Mouse (Mus musculus): ENCODE data around the gene Prss40.

The Prss40 gene

GRCm38 (mm10) chr1:34560843-34561242, at the start of gene Prss40:
Prss40 (minus strand) TSS chr1:34560943.
- no peak for DNase-seq (ENCODE audit: low read depth, low spot score)

DNA sequence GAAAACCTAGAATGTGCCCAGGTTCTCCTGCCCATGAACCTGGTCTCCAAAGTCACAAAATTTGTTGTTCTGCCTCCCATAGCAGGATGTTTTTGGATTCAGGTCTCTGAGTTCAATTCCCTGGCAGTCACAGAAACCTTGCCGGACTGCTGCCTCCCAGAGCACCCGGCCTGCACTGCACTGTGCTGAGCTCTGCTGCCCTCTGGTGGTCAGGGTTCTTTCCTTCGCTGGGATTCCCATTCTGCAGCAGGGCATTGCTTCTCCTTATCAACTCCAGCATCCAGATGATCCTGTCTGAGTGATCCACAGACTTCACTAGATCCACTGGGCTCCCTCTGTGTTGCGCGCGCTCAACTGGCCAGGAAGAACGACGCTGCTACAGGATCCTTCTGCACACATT, 41.6 kb upstream of the Prss40 start:
- DNase-seq (ENCODE audit: low read depth, low spot score), result peak; percentile 92

- no peak for DNase-seq (ENCODE audit: low read depth, low spot score)
Observed at GRCm38 (mm10) chr1:34601323-34602047, 40.7 kb upstream of the Prss40 start.

DNA sequence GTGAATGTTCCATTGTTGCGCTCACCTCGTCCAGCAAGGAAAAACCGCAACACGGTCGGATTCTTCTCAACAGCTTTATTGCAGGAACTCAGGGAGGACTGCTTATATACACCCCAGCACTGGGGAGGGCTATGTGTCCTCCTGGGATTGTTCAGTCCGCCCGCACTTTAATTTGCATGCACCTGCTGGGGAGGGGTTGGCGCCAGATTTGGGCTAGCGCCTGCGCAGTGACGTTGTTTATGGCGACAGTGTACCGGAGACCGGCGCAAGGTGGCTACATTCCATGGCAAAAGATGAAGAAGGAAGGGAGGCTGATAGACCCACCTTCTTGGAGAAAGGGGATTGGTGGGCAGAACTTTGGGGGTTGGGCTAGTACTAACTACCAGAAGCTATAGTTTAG, 39.3 kb upstream of the Prss40 start:
- peak; percentile 32 for DNase-seq (ENCODE audit: low read depth, low spot score)

GRCm38 (mm10) chr1:34587298-34588096, 26.8 kb upstream of the Prss40 start:
- DNase-seq (ENCODE audit: low read depth, low spot score), result no peak

- no peak for DNase-seq (ENCODE audit: low read depth, low spot score)
Observed at GRCm38 (mm10) chr1:34584736-34585135, 24.0 kb upstream of the Prss40 start.

- DNase-seq (ENCODE audit: low read depth, low spot score), result peak; percentile 17
Observed at GRCm38 (mm10) chr1:34583821-34584263, 23.1 kb upstream of the Prss40 start.

DNA sequence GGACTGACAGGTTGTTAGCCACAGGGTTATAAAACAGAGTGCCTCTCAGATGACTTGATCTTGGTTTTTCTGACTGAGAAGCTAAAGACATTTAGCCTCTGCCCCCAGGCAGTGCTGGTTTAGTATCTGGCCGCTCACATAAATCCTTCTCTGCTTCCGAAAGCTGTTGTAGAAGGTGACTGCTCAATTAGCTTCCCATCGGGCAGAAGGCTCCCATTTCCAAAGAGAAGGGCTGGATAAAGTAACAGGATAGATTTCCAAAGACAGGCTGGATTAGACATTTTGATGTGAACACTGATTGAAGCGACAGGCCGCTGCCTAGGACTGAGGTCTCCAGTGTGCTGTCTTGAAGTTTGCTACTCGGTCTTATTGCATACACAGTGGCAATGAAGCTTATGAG, 21.5 kb upstream of the Prss40 start:
- DNase-seq (ENCODE audit: low read depth, low spot score), result no peak

- DNase-seq (ENCODE audit: low read depth, low spot score), result no peak
Observed at GRCm38 (mm10) chr1:34579782-34580356, 19.1 kb upstream of the Prss40 start.

DNA sequence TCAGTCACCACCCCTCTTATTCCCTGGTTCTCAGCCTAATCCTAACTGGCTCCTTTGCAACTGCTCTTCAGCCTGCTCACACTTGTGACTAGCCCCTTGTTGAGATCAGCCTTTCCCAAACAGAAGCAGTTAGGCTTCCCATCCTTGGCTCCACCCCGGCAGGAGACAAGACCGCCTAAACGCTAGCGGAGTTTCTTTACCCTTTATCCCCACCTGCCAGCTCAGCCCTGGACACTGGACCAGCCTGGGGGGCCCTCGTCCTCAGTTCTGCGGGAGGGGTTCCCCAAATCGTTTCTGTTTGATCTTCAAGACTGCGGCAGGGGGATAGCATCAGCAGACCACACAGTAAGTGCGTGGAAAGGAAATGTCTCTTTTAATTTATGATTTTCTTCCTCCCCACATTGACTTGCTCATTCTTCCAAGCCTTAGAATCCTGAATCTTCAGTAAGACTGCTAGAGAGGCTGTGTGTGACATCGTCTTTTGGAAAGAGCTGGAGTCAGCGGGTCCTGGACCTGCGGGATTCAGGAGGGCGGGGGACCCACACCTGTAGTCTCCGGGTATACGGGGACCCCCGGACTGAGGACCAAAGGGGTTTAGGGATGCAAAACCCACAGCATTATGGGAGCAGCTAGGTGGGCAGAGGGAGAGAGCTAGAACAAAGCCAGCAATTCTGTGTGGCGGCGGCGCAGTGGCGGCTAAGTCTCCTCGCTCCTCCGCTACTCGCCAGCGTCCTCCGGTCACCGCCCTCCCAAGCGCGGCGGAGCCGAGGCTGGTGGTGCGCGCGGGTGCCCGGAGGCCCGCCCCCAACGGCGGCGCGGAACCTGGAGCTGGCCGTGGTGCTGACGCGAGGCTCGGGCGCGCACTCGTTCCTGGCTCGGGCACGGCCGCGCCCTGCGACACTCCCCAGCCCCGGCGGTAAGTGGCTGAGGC, 18.4 kb upstream of the Prss40 start, which contains the start of gene Amer3:
Gene Amer3, plus strand, starts transcription at position 807 of the 931 bp plus-strand sequence.
- peak; percentile 75 for DNase-seq (ENCODE audit: low read depth, low spot score)

DNA sequence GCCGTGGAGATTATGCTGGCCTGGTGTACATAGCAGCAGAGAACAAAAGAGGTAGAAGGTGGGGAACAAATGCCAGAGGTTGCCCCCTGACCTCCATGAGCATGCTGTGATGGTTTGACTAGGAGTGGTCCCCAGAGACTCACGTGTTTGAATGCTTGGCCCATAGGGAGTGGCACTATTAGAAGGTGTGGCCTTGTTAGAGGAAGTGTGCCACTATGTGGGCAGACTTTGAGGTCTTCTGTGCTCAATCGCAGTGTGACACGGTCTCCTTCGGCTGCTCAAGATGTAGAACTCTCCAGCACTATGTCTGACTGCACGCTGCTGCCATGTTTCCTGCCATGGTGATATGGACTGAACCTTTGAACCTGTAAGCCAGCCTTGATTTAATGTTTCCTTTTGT, 12.5 kb upstream of the Prss40 start:
- no peak for DNase-seq (ENCODE audit: low read depth, low spot score)

DNA sequence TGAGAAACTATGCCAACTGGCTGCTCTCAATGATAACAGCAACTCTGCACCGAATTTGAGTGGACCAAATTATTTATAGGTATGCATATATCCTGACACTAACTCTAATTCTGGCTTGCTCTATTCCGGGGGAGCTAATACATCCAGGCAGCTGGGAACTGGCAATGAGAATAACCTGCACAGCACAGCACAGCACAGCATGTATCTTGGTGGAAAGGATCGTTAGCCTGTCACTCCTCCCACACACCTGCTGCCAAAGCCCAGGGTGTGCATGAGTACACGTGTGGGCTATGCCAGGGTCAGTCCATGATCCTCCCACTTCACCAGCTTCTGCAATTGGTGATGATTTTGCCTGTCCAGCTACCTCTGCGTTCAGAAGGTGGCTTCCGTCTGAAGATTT, 10.7 kb upstream of the Prss40 start:
- DNase-seq (ENCODE audit: low read depth, low spot score), result no peak

- peak; percentile 74 for DNase-seq (ENCODE audit: low read depth, low spot score)
Observed at GRCm38 (mm10) chr1:34569876-34570275, 9.1 kb upstream of the Prss40 start.

GRCm38 (mm10) chr1:34568120-34568519, 7.4 kb upstream of the Prss40 start:
- DNase-seq (ENCODE audit: low read depth, low spot score), result no peak

- no peak for DNase-seq (ENCODE audit: low read depth, low spot score)
Observed at GRCm38 (mm10) chr1:34564383-34565045, 3.8 kb upstream of the Prss40 start.

DNA sequence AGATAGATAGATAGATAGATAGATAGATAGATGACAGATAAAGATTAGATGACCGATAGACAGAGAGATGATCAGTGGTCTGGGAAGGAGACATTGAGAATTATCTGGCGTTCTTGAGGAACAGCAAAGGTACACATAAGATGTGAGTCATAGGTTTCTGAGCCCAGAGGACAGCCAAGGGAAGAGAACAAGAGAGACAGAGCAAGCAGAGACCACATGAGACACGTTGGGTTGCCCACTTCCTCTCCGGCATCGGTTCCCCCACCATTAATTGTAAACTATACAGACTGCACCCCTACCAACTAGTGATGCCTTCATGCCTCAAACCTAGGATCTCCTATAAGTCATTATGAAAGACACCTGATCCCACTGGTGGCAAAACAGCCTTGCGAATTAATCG, 6.5 kb downstream of the Prss40 start:
- DNase-seq (ENCODE audit: low read depth, low spot score), result no peak

DNA sequence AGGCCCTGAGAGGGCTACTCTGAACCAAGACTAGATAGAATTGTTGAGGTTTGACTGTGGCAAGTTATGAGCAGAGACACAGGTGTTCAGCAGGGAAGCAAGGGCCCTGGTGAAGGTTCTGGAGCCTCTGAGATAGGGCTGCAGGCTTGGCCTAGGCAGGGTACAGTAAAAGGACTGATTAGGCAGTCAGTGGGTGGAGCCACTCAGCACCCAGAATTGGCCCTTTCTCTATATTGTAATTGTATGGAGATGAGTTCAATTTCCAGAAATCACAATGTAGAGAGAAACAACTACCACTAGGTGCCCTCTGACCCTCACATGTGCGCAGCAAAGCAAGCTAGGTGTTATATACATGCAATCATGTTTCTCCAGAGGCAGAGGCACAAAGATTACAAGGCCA, 7.1 kb downstream of the Prss40 start:
- no peak for DNase-seq (ENCODE audit: low read depth, low spot score)

GRCm38 (mm10) chr1:34547074-34547473, 13.7 kb downstream of the Prss40 start:
- DNase-seq (ENCODE audit: low read depth, low spot score), result no peak

GRCm38 (mm10) chr1:34536767-34537485, 23.8 kb downstream of the Prss40 start:
- DNase-seq (ENCODE audit: low read depth, low spot score), result peak; percentile 74

DNA sequence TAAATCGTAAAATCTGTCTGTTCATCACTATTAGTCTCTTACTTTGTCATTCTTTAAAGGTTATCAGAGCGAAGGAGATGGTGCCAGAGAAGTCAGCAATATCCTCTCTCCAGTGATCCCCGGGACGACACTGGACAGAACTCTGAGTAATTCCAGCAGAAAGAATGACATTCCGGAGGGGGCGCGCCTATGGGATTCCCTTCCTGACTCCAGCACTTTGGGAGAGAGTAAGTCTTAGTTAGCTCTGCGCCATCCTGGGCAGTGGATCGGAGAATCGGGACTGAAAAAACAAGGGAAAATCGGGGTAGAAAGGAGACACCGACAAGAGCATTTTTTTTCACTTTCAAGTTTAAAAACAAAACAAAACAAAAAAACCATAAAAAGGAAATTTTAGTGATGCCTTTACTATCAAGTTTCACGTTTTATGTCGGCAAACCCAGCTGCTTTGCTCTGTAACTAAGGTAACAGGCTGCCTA, 24.4 kb downstream of the Prss40 start:
- peak; percentile 20 for DNase-seq (ENCODE audit: low read depth, low spot score)
